Mouse (Mus musculus): Measurements from ENCODE around the gene Col4a1. TPM values are rescaled to one million over a fixed set of nuclear protein-coding genes. Genes with fewer than 3 reads are reported as not detected.

The Col4a1 gene
- total and polyA plus RNA-seq, 3 experiments = 260 to 455 (median 293) TPM

DNA sequence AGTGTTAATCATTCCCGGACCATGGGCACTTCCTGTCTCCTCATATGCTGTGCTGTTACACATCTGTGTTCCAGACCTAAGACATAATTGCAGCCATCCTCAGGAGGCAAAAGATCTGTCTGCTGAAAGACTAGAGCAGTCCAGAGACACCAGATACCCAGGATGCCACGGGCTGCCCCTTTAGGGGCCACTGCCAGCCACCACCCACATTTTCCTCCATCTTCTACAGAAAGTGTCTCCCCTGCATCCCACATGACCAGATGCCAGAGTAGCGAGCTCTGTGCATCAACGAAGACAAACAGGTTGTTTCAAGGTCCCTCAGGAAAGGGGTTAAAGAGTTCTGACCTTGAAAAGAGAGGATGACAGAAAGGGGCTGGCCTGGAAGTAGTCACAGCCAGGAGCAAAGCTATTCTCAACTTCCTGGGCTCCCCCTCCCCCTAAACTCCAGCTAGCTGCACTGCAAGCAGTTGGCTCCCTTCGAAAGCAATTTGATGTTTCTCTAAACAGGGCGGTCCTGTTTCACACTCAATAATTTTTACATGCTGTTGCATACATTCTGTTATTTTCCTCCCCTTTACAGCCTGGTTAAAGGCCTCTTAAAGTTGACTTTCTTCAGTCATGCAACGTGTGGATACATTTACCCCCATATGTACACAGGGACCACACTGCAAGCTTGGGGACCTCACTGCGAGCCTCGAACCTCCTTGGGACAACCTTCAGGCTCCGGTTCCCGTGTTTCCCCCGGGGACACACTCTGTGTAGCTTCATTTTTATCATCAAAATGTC lies 13.9 kb downstream of the Col4a1 start:
- DNase-seq = no peak

DNA sequence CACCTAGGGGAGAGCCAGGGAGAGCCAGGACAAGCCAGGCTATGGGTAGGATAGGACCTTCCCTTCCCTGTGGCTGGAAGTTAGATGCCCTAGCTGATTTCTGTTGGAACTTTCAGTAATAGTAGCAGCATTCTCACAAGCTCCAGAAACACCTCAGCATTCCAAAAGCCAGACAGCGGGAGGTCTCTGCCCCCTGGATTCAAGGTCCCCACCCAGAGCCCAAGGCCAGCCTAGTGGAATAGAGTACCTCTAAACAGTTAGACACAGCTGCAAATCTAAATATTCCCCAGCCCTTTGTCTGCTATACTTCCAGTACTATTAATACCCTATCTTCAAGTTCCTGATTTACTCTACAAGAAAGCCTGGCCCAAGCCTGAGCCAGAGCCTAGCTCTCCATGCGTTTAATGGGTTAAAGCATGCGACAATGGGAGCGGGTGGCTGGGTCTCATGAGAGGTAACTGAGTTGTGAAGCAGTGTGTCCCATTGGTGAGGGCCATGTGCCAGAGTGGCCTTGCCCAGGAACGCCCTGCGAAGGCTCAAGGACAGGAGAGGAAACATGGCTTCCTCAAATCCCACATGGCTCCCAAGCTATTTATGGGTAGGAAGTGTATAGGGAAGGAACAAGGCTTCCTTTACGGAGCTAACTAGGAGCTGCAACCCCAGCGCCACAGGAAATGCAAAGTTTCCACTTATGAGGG lies 15.3 kb downstream of the Col4a1 start:
- peak; percentile 69 for DNase-seq

DNA sequence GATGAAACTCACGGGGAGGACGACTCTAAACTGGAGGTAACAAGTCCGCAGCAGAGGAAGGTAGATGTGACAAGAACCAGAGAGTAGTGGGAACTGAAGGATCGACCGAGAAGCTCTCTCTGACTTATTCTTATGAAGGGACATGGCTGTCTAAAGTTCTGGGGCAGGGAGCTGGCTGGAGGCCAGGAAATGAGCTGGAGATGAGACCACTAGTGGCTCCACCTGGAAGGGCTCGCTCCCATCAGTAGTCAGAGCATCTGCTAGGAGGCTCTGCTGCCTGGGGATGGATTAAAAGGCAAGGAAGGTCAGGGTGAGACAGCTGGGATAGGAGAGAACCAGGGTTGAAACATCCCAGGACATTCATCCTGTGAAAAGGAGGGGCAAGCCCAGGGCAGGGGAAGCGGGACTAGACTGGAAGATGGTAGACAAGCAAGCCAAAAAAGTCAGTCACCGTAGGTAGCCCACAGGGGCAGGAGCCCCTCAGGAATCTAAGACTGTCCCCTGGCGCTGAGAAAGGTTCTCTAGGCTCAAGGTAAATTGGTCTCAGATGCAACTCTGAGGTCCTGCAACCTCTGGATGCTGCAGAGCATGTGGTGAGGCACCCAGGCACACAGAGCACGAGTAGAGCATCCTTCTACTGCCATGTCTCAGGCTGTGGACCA lies 16.2 kb downstream of the Col4a1 start:
- DNase-seq = no peak

DNA sequence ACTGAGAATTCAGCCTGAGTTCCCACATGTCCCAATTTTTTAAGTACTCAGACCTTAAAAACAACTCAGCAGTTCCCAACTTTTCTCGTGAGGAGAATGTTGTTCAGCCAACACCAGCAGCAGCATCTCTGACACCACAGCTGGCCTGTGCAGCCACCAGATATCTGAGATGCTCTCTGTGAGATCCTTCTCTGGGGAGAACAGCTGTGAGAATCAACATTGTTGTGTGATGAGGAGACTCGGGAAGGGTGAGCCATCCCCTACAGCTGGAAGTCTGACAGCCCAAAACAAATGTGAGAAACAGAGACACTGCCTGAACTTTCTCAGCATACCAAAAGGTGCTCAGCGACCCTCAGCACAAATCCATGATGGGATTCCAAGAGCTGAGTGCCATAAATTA lies 20.0 kb downstream of the Col4a1 start:
- DNase-seq = no peak

DNA sequence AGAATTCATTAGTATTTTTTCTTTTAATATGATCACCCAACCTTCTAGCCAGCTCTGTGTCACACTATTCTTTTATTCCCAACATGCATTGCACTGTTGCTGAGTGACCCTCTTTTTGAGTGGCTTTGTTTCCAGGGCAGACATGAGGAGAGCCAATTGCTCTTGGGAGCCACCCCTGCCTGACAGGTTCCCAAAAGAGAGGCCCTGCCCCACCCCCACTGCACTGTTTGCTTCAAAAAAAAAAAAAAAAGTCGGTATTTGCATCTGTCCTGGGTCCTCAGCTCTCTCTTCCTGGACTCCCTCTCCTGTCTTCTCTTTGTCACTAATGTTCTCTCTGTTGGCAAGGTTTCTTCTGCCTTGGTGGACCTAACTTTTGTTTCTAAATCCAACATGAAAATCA lies 22.1 kb downstream of the Col4a1 start:
- no peak for DNase-seq

DNA sequence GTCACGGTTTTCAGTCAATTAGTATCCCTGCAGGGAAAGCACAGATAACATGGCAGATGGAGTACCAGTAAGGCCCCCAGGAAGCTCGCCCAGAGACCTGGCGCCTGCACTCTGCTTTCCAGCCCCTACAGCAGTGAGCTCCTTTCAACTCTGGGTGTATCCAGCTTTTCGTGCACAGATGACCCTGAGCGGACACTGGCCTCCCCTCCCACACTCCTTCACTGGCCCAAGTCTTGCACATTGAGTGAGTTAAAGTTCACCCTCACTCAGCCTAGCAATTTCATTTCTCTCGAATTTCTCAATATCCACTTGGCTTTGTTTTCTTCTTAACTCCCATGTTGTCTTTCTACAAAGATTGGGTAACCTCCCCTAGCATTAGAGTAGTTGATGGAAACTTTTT lies 24.3 kb downstream of the Col4a1 start:
- DNase-seq = no peak

DNA sequence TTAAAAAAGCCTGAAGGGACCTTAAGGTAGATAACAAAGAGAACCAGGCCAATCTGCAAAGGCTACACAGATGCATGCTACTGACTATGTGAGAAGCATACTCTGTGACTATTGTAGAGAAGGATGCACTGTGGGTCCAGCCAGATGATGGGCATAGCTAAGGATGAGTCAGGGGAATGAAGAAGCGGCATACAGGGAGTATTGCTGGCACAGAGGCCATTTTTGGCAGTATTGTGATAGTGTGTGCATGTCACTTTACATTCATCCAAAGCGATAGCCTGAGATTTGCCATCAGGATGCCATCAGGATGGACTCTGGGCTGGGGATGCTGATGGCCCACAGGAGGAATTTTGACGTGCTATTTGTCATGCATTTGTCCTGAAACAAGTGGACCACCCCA lies 25.5 kb downstream of the Col4a1 start:
- DNase-seq = no peak

DNA sequence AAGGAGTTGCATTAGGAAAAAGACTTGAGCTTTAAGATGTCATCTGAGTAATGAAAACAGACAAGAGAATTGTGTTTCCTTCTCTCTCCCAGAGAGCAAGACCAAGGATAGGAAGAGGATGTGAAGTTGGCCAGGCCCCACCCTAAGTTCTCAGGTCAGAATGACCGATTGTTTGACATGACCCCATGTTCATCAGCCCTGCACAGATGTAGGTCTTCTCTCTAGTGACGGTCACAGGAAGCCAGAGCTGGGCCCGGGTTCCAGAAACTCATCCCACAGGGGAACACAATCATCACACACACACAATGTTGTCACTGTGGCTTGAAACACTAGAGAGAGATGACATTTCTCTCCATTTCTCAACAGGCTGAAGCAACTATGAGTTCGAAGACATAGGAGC lies 27.2 kb downstream of the Col4a1 start:
- no peak for DNase-seq

DNA sequence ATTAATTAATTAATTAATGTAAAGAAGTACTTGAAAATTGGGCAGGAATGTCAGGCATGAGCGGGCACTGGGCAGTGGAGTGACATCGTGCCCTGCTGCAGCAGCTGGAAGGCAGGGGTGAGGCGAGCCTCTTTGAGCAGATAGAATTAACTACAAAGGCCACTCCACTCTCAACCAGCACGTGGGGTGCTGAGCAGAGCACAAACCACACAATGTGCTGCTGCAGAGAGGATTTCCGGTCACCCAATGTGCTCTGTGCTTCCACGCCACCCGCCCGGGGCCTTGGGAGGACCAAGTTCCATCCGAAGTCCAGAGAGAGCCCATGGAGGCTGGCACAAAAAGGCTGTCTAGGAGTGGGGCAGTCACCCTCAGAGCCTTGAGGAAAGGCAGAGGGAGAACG lies 29.4 kb downstream of the Col4a1 start:
- DNase-seq = no peak

DNA sequence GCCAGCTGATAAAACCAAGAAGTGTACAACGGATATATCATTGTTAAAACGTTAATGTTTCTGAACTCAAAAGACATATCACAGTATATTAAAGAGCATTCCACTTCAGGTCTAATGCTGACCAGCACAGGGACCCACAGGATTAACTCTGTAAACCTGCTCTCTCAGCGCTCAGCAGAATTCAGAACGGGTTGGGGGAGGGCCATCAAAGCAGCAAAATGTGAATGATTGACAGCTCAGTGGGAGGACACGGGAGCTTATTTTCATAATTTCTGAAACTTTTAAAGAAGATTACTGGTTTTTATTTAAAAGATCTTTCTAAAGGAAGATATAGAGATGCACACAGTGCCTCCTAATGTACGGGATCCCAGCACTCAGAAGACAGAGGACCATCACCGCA lies 29.9 kb downstream of the Col4a1 start:
- no peak for DNase-seq

DNA sequence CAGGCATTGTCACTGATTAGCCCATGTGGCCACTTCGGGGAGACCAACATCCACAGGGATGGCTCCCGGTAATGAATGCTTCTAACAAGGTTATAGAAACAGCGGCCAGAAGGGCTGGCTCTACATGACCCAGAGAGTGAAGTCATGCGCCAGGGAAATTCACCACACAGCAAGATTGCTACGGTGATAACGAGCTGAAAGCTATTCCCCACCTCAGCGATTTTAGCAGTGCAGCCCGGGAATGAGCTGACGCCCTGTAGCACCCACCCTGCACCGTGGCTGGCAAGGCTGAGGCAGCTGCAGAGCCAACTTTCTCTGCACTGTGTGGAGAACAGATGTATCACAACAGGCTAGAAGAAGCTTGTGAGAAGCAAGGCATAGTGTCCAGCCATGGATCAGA lies 30.5 kb downstream of the Col4a1 start:
- DNase-seq = no peak

DNA sequence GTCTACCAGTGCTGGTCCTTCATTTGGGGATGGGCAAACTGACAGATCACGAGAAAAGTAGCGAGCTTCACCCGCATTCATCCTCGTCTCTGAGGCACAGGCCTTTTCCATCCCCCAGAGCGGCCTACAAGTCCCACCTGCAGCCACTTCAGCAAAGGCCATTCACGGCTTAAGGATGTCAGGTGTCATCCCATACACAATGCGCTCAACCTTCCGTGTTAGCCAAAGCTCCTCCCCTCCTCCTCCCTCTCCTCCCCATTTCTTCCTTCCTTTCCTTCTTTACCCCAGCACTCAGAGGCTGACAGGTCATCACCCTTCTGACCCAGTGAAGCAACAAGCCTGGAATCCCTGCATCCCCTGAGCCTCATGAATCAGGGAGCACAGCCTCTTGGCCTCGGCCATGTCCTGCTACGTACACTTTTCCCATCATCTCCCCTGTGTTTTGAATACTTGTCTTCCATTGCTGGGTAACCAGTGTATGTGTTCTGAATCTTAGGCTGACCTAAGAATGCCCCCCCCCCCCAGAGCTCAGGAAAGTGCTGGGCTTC lies 31.8 kb downstream of the Col4a1 start:
- DNase-seq = no peak

DNA sequence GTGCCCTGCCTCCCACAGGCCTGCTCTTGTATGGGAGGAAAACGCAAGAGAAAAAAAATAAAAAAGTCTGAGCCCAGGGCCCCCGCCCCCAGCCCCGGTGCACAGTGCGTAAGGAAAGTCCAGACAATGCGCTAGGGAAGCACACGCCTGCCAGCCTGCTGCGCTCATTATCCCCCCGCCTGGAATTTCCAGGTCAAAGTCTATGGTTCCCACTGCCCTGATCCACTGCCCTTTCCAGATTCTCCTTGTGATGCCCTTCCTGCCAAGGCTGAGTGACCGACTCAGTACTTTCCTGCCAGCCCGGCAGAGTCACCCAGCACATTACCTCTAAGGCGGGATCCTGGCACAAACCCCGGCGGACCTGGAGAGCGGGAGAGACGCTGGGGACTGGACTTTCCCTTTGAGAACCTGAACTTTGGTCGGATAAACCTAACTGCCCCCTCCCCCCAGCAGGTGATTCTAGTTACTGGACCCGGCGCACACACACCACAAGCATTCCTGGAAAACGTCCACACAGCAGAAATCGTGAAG lies 33.3 kb downstream of the Col4a1 start:
- DNase-seq = peak; percentile 81

DNA sequence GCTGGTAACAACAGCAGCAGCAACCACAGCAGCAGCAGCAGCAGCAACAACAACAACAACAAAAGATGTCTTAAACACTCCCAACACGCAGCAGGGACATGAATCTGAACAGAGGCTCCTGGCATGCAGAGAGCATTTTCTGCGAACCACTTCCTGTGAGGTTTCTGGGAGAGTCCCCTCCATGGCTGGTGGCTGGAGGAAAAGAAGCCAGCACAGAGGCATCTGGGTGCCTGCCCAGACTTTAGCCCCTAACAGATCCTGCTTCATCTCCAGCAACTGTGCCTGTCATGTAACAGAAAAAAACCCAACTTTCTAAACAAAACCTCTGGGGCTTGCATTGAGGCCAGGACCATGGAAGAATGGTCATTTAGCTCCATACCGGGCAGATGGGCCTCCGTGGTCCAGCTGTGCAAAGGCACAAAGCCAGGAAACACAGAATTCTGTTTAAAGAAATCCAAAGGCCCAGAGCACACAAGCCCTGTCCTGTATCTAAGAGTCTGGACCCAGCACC lies 34.5 kb downstream of the Col4a1 start:
- DNase-seq = no peak

DNA sequence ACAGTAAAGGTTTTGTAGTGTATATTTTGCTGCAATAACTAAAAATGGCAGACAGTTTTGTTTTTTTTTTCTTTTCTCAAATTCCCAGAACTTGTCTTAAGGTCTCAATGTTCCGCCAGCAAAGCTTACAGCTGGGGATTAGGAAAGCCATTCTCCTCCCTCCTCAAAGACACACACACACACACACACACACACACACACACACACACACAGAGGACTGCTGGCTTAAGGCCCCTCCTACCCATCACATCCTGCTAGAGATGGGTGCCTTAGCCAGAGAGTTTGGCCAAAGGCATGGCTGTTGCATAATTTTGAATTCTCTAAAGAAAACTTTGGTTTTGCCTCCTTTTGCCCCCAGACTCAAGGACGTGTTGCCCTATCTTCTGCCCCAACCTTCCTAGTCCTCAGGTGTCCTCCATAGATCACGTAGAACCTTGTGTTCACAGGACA lies 35.0 kb downstream of the Col4a1 start:
- no peak for DNase-seq

DNA sequence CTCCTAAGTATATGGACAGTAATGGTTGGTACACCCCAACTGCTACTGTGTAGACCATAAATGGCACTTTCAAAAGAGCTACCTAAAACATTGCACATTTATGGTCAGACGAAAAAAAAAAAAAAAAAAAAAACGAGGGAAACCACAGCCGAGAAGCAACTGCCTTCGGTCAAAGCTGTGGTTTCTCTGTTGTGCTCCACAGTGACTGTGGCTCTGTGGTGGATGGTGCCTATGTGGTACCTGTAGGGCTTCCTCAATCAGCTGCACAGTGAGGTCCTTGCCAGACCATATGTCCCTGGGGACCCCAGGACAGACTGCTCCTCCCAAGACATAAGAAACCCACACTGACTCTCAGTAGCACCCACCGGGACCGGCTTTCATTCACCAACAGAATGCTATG lies 36.3 kb downstream of the Col4a1 start:
- DNase-seq = no peak

DNA sequence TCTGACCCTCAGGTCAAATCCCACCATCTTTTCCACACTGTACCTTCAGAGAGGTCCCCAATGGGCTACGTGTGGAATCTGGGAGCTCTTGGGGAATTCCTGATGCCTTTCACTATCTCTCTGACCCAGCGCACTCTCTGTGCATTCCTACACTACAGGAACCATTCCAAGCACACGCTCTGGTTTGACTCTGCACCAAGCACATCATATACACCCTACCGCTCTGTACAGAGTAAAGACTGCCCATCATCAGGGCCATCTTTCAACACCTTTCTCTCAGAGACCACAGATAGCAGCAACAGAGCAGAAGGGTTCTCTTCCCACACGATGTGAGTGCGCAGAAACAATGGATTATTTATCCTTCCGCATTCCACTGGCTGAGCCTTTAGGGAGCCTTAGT lies 38.2 kb downstream of the Col4a1 start:
- DNase-seq = no peak

DNA sequence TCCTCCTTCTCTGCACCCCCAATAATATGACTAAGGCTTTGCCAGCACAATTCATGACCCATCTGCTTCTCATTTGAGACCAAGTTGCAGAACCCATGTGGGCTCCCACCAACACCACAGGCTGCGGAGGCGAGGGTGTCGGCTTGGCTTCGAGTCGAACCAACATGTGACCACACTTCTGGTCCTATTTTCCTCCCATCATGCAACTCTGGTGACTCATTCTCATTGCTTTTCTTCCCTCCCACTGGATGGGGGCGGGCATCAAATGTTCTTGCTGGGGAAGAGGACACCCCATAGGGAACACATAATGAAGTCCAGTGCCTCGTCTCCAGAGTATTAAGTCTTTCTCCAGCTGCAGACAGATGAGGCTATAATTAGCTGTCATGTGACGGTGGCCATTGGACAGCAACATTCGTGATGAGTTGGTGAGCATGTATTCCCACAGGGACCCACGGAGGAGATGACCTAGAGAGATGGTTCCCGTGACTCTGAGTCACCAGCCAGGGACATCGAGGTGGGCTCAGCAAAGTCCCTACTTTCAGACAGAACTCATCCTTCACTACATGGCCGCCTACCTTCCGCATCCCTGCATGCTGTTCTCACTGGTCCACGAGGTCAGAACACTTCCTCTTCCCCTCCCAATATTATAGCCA lies 39.0 kb downstream of the Col4a1 start:
- no peak for DNase-seq

DNA sequence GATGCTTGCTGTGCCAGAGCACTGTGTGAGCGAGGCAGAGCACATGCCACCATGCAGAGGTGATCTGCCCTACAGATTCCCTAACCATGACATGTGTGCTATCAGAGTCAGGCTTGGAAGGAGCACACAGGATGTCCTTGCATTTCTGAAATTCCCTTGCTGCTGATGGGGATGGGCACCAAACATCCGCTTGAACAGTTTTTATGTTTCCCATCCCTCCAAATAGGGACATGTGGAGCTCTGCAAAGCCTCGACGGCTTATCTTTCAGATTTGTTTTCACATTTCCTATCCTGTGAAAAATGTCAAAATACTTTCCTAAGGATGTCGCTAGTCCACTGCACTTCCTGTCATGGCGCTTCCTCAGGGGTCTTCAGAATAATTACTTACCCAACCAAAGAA lies 40.4 kb downstream of the Col4a1 start:
- DNase-seq = no peak

DNA sequence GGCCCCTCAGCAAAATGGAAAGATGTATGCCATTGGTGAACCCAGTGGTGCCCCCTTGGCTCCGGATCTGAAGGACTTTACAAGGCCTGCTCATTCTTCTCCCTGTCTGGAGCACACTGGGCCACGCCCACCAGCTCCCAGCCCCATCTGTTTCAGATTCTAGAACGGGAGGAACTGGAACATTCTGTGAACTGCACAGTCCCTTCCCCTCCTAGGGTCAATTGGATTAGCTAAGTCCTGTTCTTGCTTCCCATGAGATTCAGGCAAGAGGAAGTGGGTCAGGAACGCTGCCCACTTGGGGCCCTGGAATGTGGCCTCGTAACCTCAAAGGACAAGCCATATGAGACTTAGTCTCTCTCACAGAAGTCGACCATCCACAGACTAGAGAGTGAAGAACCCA lies 41.8 kb downstream of the Col4a1 start:
- DNase-seq = peak; percentile 53

DNA sequence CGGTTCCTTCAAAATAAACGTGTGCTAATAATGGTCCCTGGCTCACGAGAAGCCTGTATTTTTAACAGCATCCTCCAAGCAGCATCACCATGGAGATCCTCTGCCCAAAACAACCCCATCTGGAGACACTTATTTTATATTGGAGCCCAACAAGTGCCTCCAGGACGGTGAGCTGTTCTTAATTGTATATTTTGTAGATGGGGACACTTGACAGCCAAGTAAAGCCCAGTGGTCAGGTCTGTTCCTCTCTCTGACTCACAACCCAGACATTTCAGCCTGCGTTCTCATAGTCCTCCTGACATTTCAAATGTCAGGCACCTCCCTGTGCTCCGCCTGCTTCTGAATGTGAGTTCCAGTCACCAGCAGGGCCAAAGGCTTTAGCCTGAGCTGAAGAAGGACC lies 43.9 kb downstream of the Col4a1 start:
- DNase-seq = peak; percentile 62

DNA sequence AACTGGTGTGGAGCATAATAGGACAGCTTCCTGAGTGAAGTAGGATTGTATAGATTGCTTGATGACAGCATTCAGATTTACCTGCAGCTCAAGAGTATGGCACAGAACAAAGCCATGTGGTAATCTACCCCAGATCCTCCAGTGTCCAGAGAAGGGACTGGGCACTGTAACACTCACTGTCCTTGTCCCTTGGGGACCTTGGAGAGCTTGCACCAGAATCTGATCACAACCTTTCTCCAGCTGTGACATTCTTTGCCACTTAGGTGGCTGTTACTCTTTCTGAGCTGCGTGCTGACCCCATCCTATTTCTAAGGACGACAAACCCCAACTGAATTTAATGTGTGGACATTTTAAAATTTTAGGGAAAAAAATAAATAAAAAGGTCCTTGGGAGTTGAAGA lies 46.2 kb downstream of the Col4a1 start:
- DNase-seq = peak; percentile 65

Measured in adrenal gland, adult 2 months (tissue).